Mouse (Mus musculus) left cerebral cortex, postnatal 10 days (tissue): Measurements from ENCODE around the gene Gm12800. TPM values are rescaled to one million over a fixed set of nuclear protein-coding genes. Genes with fewer than 3 reads are reported as not detected.
"Not testable (repeated sequence)": the region's sequence is repeated elsewhere in the genome, so short reads cannot be mapped to it uniquely, and the experiment has no call there.

ENCODE experiments used
- DNase-seq, 2 experiments: peaks; one replicate each; pipeline ENCODE4 v3.0.0; 2021 to 2022; ENCODE audit warnings: low spot score in 2 of 2, mixed read lengths in 1 of 2; ENCODE audit errors: extremely low spot score in 1 of 2
- intact Hi-C: fragments of 180-260 bp; cut with DNase I; formaldehyde crosslinking; loops from one replicate; pipeline ENCODE4 v1.15.1; 2025
- total RNA-seq, 2 experiments: library from RNA; stranded (reverse); gene quantifications; 2 replicates each; pipeline ENCODE4 v1.2.3; 2021

The Gm12800 gene
- not detected for total RNA-seq

DNA sequence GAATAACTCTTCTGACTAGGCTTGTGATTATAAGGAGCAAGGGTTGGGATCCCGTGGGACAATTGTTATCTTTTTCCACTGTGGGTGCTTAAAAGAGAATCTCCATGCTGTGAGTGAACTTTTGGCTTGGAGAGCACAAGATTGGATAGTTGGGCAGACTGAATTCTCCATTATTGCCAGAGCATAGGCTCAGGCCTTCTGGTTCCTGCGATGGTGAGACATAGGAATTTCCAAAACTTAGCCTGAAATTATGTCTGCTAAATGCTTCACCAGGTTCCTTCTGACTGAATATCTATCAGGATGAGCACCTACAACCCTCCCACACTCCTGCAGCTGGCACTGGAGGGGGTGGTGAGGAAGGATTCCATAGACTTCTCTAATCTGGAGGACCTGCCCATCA lies at the start of gene Gm12800:
Gene Gm12800 (plus strand): TSS at position 301 of the 400 bp plus-strand sequence.
- intact Hi-C loops, DNase-seq: not testable (repeated sequence)

DNA sequence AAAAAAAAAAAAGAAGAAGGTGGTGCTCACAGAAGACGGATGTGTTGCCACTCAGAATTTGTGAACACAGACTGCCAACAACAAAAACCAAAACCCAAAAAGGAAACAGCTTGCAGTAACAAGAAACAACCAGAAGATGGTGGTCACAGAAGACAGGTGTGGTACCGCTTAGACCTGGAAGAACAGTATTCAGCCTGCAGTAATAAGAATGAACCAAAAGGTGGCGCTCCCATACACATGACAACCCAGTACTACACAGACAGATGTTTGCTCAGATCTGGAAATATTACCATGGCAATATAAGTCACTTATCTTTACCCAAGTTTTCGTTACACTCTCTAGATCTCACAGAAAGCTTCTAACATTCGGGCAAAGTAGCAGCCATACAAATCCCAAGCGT lies 48.0 kb upstream of the Gm12800 start:
- peak; percentile 22 to 67 for DNase-seq
- intact Hi-C loops: no loop called here

DNA sequence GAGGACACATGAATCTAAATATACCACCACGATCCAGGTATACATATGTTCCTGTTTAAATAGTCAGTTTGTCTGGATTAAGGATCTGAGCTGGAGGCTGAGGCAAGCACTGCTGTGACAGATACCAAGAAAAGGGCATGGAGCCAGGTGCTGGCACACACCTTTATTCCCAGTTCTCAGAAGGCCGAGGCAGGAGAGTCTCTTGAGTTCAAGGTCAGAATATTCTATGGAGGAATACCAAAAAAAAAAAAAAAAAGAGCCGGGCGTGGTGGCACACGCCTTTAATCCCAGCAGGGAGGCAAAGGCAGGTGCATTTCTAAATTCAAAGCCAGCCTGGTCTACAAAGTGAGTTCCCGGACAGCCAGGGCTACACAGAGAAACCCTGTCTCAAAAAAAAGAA lies 46.6 kb upstream of the Gm12800 start:
- intact Hi-C loops: no loop called here

DNA sequence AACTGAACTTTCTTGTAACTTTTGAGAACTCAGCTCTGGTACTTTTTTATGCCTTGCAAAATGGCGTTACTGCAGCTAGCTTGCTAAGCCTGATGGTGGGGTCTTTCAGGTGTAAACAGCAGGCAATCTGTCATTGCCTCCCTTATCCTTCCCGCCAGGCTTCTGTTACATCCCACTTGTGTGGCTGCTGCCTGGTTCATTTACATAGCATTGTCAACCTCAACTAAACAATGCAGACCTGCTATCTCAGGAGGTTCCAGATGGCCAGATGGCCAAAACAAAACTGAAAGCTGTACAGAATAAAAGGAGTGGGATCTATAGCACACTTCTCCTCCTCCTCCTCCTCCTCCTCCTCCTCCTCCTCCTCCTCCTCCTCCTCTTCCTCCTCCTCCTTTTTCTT lies 36.9 kb upstream of the Gm12800 start:
- intact Hi-C loops, DNase-seq: not testable (repeated sequence)

More for the DNA sequence above, 46.6 kb upstream of the Gm12800 start:
- DNase-seq: no peak

DNA sequence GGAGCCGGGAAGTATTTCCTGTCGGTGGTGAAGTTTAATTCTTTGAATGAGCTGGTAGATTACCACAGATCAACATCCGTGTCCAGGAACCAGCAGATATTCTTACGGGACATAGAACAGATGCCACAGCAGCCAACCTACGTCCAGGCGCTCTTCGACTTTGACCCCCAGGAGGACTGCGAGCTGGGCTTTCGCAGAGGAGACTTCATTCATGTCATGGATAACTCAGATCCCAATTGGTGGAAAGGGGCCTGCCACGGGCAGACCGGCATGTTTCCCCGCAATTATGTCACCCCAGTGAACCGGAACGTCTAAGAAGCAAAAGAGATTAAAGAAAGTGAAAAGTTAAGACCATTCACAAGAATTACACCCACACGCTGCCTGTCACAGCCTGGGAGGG lies 33.2 kb upstream of the Gm12800 start:
- DNase-seq, intact Hi-C loops: not testable (repeated sequence)

DNA sequence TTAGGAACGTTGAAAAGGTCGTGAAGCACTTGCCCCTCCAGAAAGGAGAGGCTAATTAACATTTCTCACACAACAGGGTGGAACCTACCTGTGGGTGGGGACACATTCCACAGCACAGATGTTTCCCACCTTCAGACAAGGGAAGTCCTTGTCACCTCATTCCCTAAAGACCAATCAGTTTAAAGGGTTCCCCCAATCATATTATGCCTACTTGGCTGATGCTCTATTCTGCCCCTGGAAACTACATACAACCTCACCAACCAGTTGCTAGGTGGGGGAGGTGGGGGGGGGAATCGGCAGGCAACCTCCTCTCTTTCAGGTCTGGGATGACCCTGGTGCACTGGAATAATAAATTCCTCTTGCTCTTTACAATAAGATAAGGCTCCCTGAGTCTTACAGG lies 25.3 kb upstream of the Gm12800 start:
- intact Hi-C loops: no loop called here
- no peak for DNase-seq

DNA sequence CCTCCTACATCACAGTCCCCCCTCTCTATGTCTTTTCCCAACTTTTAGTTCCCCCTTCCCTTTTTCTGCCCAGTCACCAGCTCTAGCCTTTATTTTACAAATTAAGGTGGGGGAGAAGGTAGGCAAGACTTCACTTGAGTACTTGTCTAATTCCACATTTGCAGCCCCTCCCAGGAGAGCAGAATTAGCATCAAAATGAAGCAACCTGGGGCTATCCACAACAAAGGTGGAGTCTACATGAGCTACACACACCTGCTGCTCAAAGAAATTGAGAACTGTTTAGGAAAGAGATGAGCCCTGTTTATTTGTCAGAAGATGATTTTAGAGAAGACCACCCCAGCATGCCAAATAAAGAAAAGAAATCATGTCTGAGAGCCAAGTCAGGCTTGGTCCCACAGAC lies 19.5 kb upstream of the Gm12800 start:
- intact Hi-C loops: no loop called here
- DNase-seq: no peak

DNA sequence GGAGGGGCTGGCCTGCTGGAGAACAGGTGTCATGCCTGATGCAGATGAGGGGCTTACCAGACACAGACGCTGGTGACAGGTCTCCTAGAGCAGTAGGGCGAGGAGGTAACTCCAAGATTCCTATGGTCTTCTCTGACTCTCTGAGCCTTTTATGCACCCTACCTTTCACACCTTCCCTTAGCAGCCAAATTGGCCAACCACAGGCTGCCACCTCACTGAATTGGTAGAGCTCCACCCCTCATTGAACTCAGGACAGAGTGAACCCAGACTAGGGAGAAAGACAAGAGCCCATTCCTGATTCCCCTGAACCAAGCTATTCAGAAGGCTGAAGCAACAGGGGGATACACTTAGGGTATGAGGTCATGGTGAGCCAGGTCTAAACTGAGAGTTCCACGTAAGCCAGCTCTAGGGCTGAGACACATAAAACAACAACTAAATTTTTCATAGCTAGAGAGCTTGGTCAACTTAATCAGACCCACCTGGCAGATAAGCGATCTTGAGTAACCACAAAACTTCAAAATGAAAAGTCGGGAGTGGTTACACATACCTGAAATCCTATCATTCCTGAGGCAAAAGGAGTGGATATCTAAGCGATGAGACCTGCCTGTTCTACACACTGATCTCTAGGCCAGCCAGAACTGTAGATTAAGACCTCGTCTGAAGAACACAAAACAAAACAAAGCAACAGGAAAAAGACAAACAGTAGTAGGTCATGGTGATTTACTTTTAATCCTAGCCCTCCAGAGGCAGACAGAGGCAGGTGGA lies 15.1 kb upstream of the Gm12800 start, which contains the start of gene C130073F10Rik:
Gene C130073F10Rik (minus strand): TSS at position 134 of the 765 bp plus-strand sequence.
- no peak for DNase-seq
- intact Hi-C loops: no loop called here

DNA sequence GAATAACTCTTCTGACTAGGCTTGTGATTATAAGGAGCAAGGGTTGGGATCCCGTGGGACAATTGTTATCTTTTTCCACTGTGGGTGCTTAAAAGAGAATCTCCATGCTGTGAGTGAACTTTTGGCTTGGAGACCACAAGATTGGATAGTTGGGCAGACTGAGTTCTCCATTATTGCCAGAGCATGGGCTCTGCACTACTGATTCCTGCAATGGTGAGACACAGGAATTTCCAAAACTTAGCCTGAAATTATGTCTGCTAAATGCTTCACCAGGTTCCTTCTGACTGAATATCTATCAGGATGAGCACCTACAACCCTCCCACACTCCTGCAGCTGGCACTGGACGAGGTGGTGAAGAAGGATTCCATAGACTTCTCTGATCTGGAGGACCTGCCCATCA lies 31.2 kb downstream of the Gm12800 start, which contains the start of gene Gm12794:
Gene Gm12794 (plus strand): TSS at position 301 of the 400 bp plus-strand sequence.
- DNase-seq, intact Hi-C loops: not testable (repeated sequence)

Other genes with a start within 250 kb of the Gm12800 start
- 1 to 10 TPM; 4.0 to 5.8 TPM for gene Lepr, start 191.7 kb upstream of the Gm12800 start, total RNA-seq
- gene B020004J07Rik, start 65.1 kb upstream of the Gm12800 start, total RNA-seq: not detected
- gene C130073F10Rik, start 15.3 kb upstream of the Gm12800 start, total RNA-seq: not detected
- not detected for gene Gm12794, start 31.3 kb downstream of the Gm12800 start, total RNA-seq
- gene Gm12790, start 71.9 kb downstream of the Gm12800 start, total RNA-seq: not detected
- gene Gm12789, start 77.5 kb downstream of the Gm12800 start, total RNA-seq: not detected
- 10 to 100 TPM; 85.9 to 89.8 TPM for gene Pde4b, start 178.4 kb downstream of the Gm12800 start, total RNA-seq